Mouse (Mus musculus): ENCODE measurements around the gene Tfe3. TPM values are rescaled to one million over a fixed set of nuclear protein-coding genes. Genes with fewer than 3 reads are reported as not detected.

The Tfe3 gene
- polyA plus RNA-seq, 1 experiment from 2014 or later: 27.7 TPM

- H3K9ac ChIP-seq (replicated peaks): peak within 1 kb of the TSS; percentile 42
- WGBS: 19% methylated on average over 21 of the region's 24 CpGs
- H3K4me1 ChIP-seq (replicated peaks): 0 out of 2 replicates have a peak, but pooled peaks cover 4% of the 10 kb centered on the region
- H3K36me3 ChIP-seq: peaks cover 22% of the 10 kb centered on the region; the same call in 1 of the 2 replicates
- peak; percentile 60 for ATAC-seq (ENCODE audit: insufficient number of reproducible peaks, insufficient read depth, low FRiP score, low TSS enrichment, low read depth)
- H3K27me3 ChIP-seq: no peaks in the 10 kb centered on the region
- peak within 1 kb of the TSS; percentile 41 for H3K4me3 ChIP-seq (replicated peaks)
- no peak within 1 kb of the TSS for H3K27ac ChIP-seq
- peaks cover 5% of the 10 kb centered on the region; the same call in 1 of the 2 replicates for H3K9me3 ChIP-seq
- H3K4me2 ChIP-seq: peak within 1 kb of the TSS; percentile 65
These were observed 59.8 kb downstream of the Tfe3 start, which contains the start of gene Kcnd1 for GRCm38 (mm10) chrX:7821865-7822779. Gene Kcnd1, plus strand, starts transcription at chrX:7822289.

MicroRNA genes within 50 kb of the gene (microRNA counts, 519-probe panel; counts per million panel counts)
- microRNA mmu-miR-1198: 4,159 counts per million, percentile 28 among the panel's probes with 10 or more counts

Small RNA genes lying within 50 kb of the gene (microRNA-seq; reads per million reads assigned to microRNA genes)
- 27.4 reads per million, percentile 36 among the genes with 10 or more reads in this experiment for gene Mir1198

Other genes starting within 250 kb of the Tfe3 start
- gene Foxp3, start 188.9 kb upstream of the Tfe3 start, polyA plus RNA-seq (2016; fragmentation: Nextera tagmentation; extraction: Ambion mirVana): 0.06 TPM in 1 of 2 replicates, not detected in the other
- 1.9 and 2.4 TPM in 2 replicates for gene Ppp1r3f, start 188.3 kb upstream of the Tfe3 start, polyA plus RNA-seq (2016; fragmentation: Nextera tagmentation; extraction: Ambion mirVana)
- gene Ccdc22, start 157.0 kb upstream of the Tfe3 start, polyA plus RNA-seq (2016; fragmentation: Nextera tagmentation; extraction: Ambion mirVana): 31.2 and 32.8 TPM in 2 replicates
- not detected in 2 replicates for gene Cacna1f, start 155.5 kb upstream of the Tfe3 start, polyA plus RNA-seq (2016; fragmentation: Nextera tagmentation; extraction: Ambion mirVana)
- 0.83 and 1.1 TPM in 2 replicates for gene Syp, start 124.1 kb upstream of the Tfe3 start, polyA plus RNA-seq (2016; fragmentation: Nextera tagmentation; extraction: Ambion mirVana)
- gene Prickle3, start 105.3 kb upstream of the Tfe3 start, polyA plus RNA-seq (2016; fragmentation: Nextera tagmentation; extraction: Ambion mirVana): 7.2 and 7.4 TPM in 2 replicates
- gene Plp2, start 91.2 kb upstream of the Tfe3 start, polyA plus RNA-seq (2016; fragmentation: Nextera tagmentation; extraction: Ambion mirVana): 68.9 and 76.6 TPM in 2 replicates
- 0.31 TPM in 1 of 2 replicates, not detected in the other for gene Magix, start 81.3 kb upstream of the Tfe3 start, polyA plus RNA-seq (2016; fragmentation: Nextera tagmentation; extraction: Ambion mirVana)
- gene Gpkow, start 65.4 kb upstream of the Tfe3 start, polyA plus RNA-seq (2016; fragmentation: Nextera tagmentation; extraction: Ambion mirVana): 42.9 and 43.2 TPM in 2 replicates
- 27.5 and 29.1 TPM in 2 replicates for gene Wdr45, start 48.2 kb upstream of the Tfe3 start, polyA plus RNA-seq (2016; fragmentation: Nextera tagmentation; extraction: Ambion mirVana)
- gene Gm45208, start 40.3 kb upstream of the Tfe3 start, polyA plus RNA-seq (2016; fragmentation: Nextera tagmentation; extraction: Ambion mirVana): 0.96 TPM in 1 of 2 replicates, not detected in the other
- 66.5 and 70.9 TPM in 2 replicates for gene Praf2, start 34.1 kb upstream of the Tfe3 start, polyA plus RNA-seq (2016; fragmentation: Nextera tagmentation; extraction: Ambion mirVana)
- gene Ccdc120, start 11.7 kb upstream of the Tfe3 start, polyA plus RNA-seq (2016; fragmentation: Nextera tagmentation; extraction: Ambion mirVana): 22.5 and 24.8 TPM in 2 replicates
- gene Gripap1, start 27.2 kb downstream of the Tfe3 start, polyA plus RNA-seq (2016; fragmentation: Nextera tagmentation; extraction: Ambion mirVana): 43.5 and 44.7 TPM in 2 replicates
- gene Kcnd1, start 59.7 kb downstream of the Tfe3 start, polyA plus RNA-seq (2016; fragmentation: Nextera tagmentation; extraction: Ambion mirVana): 0.80 and 0.90 TPM in 2 replicates
- gene Otud5, start 78.8 kb downstream of the Tfe3 start, polyA plus RNA-seq (2016; fragmentation: Nextera tagmentation; extraction: Ambion mirVana): 58.0 and 67.0 TPM in 2 replicates
- gene Pim2, start 115.7 kb downstream of the Tfe3 start, polyA plus RNA-seq (2016; fragmentation: Nextera tagmentation; extraction: Ambion mirVana): 6.2 and 6.8 TPM in 2 replicates
- gene Slc35a2, start 121.5 kb downstream of the Tfe3 start, polyA plus RNA-seq (2016; fragmentation: Nextera tagmentation; extraction: Ambion mirVana): 26.8 and 30.8 TPM in 2 replicates
- 147 and 149 TPM in 2 replicates for gene Pqbp1, start 136.7 kb downstream of the Tfe3 start, polyA plus RNA-seq (2016; fragmentation: Nextera tagmentation; extraction: Ambion mirVana)
- 153 and 159 TPM in 2 replicates for gene Timm17b, start 136.8 kb downstream of the Tfe3 start, polyA plus RNA-seq (2016; fragmentation: Nextera tagmentation; extraction: Ambion mirVana)
- not detected in 2 replicates for gene Gm10491, start 145.3 kb downstream of the Tfe3 start, polyA plus RNA-seq (2016; fragmentation: Nextera tagmentation; extraction: Ambion mirVana)
- gene Gm10490, start 147.0 kb downstream of the Tfe3 start, polyA plus RNA-seq (2016; fragmentation: Nextera tagmentation; extraction: Ambion mirVana): not detected in 2 replicates
- gene Pcsk1n, start 157.3 kb downstream of the Tfe3 start, polyA plus RNA-seq (2016; fragmentation: Nextera tagmentation; extraction: Ambion mirVana): 0.35 and 0.99 TPM in 2 replicates
- not detected in 2 replicates for gene Eras, start 166.0 kb downstream of the Tfe3 start, polyA plus RNA-seq (2016; fragmentation: Nextera tagmentation; extraction: Ambion mirVana)
- gene Hdac6, start 185.3 kb downstream of the Tfe3 start, polyA plus RNA-seq (2016; fragmentation: Nextera tagmentation; extraction: Ambion mirVana): 52.9 and 53.6 TPM in 2 replicates
- gene Gata1, start 215.5 kb downstream of the Tfe3 start, polyA plus RNA-seq (2016; fragmentation: Nextera tagmentation; extraction: Ambion mirVana): 2.0 and 2.3 TPM in 2 replicates

Data from limb, embryonic 12.5 days (tissue).